Mouse (Mus musculus): ENCODE measurements at regions not wholly inside any gene's neighbourhood (a gene's known extent, or its start where the extent isn't known, plus 50 kb on each side); places are given as distances from the start of the nearest gene placed in this dataset.

DNA sequence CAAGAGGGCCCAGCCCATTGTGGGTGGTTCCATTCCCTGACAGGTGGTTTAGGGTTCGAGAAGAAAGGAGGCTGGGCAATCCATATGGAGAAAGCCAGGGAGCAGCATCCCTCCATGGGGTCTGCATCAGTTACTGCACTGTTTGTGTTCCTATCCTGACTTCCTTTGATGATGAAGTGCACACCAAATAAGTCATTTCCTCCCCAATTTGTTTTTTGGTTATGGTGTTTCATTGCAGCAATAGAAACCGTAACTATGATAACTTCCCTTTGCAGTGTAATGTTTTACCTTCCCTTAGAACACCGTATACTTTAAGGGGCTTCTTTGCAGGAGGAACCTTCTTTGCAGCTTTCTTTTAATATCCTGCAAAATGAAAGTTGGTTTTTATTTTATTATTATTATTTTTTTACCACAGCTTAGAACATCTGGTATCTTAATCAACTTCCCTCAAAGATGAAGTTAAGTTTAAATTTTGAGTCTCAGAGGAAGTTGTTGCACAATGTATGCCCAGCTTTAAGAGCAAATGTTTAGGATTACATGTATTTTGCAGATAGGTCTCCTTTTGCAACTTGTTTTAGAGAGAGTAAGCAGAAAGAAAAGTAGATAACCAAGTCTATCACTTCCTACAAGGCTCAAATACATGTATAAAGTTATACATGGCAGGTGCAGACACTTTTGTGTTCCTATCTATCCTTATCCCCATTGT, 1059.1 kb downstream of the Diaph2 start:
- no peak for DNase-seq

DNA sequence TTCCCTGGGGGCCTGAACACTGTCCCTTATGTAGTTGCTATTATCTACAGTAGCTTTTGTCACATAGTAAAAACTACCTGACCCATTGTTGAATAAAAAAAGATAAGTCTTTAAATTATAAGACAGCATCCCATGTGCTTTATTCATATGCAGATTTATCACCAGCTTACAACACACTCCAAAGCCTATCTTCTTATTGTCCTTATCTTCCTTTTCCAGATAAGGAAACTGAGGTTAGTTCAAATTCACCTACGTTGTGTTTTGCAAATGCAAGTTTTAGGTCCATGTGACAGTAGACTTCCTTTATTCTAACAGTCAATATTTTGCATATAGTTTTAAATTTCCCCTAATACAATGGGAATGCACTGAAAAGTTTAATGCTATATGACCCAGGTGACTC, 1069.4 kb downstream of the Diaph2 start:
- no peak for DNase-seq

DNA sequence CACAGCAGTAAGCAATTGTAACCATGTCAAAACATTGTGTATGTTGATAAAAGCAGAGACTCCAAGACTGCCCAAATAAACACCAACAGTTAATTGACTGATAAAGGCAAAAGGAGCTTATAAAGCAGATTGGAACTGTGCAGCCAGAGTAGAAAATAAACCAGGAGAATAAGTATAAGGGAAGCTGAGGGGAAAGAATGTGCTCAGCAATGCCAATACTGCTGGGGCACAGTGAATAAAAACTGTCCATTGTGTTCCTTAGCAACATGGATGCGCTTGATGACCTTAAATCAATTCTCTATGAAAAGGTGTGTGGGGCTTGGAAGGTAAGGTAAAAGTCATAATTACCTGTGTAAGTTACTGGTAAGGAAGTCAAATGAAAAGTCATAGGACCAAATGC, 1070.2 kb downstream of the Diaph2 start:
- DNase-seq = no peak

GRCm38 (mm10) chrX:130820168-130820567, 1070.6 kb downstream of the Diaph2 start:
- DNase-seq = no peak

DNA sequence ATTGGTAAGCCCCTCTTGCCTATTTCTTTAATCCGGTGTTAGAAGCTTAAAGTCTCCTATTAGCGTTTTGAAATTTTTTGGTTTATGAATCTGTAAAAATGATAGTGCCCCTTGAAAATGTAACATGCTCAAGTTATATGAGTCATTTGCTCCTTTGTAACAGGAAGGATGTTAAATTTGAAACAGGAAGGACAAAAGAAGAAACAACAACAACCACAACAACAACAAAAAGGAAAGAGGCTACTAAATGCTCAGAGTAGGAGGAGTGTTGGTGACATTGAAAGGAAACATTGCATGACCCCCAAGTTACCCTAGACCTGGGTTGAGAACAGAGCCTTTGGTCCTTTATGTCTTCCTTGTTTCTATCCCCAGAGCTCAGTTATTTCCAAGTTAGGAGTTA, 1074.4 kb downstream of the Diaph2 start:
- DNase-seq = no peak

- no peak for DNase-seq
Measured at GRCm38 (mm10) chrX:130835835-130836234, 1086.3 kb downstream of the Diaph2 start.

DNA sequence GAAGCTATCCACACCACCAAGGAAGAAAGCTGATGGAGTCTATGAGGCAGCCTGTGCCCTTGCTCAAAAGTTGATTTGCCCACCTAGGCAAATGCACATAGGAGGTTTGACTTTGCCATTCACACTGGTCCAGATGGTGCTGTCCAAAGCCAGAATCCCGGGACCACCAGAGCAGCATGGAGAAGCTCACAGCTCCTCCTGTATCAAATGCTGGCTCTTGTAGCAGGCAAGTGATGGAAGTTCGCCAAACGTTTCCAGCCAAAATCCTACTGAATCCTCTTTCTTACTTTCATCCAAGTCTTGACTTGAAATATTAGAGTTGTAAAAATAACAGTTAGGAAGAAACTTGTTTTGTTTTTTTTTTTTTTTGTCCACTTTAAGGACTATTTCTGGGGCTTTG, 1093.6 kb downstream of the Diaph2 start:
- no peak for DNase-seq

- DNase-seq = no peak
Measured at GRCm38 (mm10) chrX:130866506-130866905, 1117.0 kb downstream of the Diaph2 start.

- DNase-seq = no peak
Measured at GRCm38 (mm10) chrX:130874157-130874556, 1124.6 kb downstream of the Diaph2 start.

DNA sequence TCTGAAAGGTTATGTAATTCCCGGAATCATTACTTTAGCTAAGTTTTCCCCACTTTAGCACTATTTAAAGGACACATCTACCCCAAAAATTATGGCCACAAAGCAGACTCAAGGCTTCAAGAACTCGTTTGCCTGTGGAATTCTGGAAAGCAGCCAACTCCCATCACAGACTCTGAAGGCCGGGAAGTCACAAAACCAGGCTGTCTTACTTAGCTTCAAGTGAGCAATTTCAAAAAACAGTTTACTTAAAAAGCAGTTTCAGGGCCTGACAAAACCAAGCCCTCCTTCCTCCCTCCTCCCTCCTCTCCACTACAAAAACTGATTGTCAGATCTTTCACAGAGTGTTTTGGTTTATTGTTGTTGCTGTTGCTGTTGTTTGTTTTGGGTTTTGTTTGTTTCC, 1125.7 kb downstream of the Diaph2 start:
- DNase-seq = peak; percentile 5

GRCm38 (mm10) chrX:130876120-130876519, 1126.6 kb downstream of the Diaph2 start:
- DNase-seq = no peak

Measured in right cerebral cortex, adult 18-20 months (tissue).